Mouse (Mus musculus) megakaryocyte, embryonic 14.5 days (primary cell): ENCODE measurements around the gene 1700017B05Rik.
"Not testable (repeated sequence)": the region's sequence is repeated elsewhere in the genome, so short reads cannot be mapped to it uniquely, and the experiment has no call there.

Source experiments
- FLI1 ChIP-seq: IDR thresholded peaks from 2 replicates; pipeline ENCODE4 v1.6.1; 2012; ENCODE audit warnings: low read length, inconsistent platforms, mixed read lengths
- GATA1 ChIP-seq: IDR thresholded peaks from 3 replicates; pipeline ENCODE4 v1.6.1; 2012; ENCODE audit warnings: mixed read lengths, low read length, inconsistent platforms, borderline replicate concordance

- not testable (repeated sequence) for TF ChIP-seq GATA1, FLI1
Measured at GRCm38 (mm10) chr9:57226628-57227122, 35.7 kb downstream of the 1700017B05Rik start.
